Mouse (Mus musculus) cerebellum, adult (tissue): ENCODE measurements around the gene Mcee.

Experiments used
- ATAC-seq: cut with Nextera tagmentation; 2 replicates; pipeline ENCODE4 v1.9.2; 2017; ENCODE audit warnings: mild to moderate bottlenecking, moderate library complexity, mixed read lengths; ENCODE audit not compliant: insufficient number of reproducible peaks, low FRiP score, low TSS enrichment

The Mcee gene

DNA sequence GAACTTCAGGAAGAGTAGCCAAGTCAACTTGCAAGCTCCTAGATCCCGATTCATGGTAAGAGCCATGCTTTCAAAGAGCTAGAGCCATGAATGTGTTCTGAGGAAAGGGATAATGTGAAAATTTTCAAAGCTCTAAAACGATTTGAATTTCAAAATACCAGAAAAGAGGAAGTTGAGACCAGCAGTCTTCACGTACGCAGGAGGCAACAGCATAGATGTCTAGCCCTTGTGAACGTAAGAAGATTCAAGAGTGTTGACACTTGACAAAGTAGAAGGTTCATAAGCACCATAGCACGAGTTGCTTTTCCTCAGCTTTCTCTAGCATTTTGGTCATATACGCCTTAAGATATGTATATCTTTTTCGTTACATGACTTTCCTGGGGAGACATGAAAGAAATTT lies 11.6 kb downstream of the Mcee start:
- no peak for ATAC-seq

GRCm38 (mm10) chr7:64424861-64425260 lies 32.5 kb downstream of the Mcee start:
- peak; percentile 64; the same call in 1 of the 2 replicates for ATAC-seq

DNA sequence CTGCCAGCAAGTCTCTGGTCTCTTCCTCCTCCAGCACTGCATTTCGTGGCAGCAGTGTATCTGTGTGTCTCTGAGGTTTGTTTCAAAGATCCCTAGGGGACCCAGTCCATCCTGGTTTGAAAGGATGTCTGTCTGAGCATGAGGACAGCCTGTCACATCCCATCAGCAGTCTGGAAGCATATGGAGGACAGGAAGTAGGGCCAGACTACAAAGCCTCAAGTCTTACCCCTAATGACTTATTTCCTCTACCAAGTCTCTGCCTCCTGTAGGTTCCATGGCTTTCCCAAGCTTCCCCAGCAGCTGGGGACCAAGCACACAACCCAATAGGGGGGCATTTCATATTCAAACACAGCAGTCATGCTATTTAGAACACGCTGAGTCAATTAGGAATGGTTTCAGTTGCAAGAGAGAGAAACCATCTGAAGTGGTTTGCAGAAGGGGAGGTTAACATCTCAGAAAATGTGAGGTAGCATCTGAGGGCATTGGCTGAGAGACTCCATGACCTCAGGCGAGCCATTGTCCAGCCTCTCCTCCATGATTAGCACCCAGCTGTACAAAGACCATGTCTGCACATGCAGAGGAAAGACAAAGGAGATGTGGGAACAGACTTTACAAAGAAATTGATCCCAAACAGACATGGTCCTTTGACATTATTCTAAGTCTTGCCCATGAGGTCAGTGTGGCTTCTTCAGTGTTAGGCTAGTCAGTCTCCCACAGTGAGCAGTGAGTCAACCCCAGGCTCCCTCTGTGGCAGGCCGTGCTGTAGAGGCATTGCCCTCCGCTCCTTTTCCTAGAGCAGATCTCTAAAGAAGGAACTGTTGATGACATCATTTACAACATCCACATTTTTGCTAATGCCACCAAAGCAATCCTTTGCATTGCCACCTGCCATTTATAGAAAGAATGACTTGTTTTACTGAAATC lies 47.5 kb downstream of the Mcee start:
- ATAC-seq: no peak

DNA sequence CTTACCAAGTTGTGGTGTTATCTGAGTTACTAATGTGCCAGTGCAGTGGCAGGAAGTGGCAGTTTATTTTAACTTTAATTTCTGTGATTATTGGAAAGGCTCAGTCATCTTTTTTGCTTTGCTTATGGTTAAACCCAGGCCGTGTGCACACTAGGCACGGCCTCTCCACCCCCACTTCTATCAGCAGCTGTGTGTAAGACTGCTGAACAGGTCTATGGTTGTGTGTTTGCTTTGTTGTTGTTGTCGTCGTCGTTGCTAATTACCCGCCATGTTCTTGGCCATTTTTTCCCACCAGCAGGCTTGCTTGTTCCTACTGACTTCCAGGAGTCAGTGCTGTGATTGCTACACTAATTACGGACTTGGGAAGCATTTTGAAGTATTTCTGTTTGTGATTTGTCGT lies 48.1 kb downstream of the Mcee start:
- no peak for ATAC-seq

DNA sequence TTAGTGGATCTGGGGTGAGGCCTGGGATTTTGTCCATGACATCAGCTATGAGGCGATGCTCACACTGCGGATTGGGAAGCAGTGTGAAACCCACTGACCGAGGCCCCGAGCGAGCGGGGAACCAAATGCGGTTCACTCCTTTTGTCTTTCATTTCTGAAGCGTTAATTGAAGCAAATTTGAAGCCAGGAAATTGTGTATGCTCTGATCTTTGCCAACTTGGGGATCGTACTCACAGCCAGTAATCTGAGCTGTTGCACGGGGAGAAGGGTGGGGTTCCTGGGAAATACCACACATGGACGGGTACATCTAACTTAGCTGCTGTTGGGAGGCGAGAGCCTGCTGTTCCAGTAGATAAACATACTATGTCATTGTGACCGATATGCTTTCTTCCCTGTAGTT lies 58.2 kb downstream of the Mcee start:
- no peak for ATAC-seq

DNA sequence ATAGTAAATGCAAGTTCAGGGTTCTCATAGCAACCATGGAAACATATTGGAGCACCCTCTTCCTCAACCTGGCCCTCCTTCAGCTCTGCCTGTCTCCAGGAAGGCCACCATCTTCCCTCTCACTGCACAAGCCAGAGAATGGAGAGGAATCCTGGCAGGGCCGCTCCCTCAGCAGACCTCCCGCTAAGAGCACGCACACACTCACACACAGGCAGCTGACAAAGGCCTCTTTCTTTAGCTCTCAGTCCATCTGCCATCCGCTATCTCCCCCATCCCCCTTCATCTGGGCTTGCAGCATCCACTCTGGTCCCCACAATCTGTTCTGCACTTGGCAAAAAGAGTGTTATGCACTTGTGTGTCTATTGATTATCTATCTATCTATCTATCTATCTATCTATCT lies 59.0 kb downstream of the Mcee start:
- ATAC-seq: peak; percentile 82; the same call in 1 of the 2 replicates

DNA sequence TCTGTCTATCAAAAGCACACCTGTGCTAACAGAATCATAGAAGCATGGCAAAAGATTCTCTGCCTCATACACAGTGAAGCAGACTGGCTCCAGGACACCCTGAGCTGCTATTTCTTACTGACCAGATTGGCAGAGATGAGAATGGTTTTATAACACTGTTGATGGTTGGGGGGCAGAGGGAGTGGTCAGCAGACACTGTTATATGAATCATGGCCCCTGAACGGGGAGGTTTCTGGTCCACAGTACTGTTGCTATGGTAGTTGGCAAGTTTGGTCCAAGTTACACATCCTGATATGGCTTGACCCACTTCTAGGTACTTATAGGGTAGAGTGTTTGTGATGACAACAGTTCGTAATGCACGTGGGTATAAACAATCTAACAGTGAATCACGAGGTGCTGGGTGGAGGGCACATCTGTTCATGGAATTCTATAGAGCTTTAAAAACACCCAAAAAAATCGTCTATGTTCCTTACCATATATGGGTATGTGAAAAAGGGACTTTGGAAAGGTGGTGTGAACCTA lies 59.5 kb downstream of the Mcee start:
- no peak for ATAC-seq

GRCm38 (mm10) chr7:64452471-64453222 lies 60.2 kb downstream of the Mcee start:
- 0 out of 2 replicates have a peak, but pooled peaks have one; percentile 23 for ATAC-seq

DNA sequence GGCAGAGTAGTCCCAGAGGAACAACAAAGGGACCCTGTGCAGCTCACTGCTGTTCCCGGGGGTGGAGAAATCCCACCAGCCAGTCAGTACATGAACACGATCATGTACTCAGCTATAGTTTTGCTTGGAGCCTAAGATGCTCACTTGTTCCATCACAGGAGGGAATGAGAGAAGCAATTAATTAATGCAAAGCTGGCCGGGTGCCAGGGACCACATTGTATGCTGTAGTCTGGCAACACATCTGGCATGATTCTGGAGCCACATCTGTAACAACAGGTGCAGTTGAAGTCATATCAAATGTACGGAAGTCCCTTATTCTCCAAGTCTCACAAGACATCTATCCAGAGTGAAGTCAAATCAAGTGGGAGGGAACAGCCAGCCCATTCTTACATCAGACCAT lies 63.8 kb downstream of the Mcee start:
- no peak for ATAC-seq

- ATAC-seq: no peak
Observed at GRCm38 (mm10) chr7:64456676-64457075, 64.3 kb downstream of the Mcee start.

- no peak for ATAC-seq
Observed at GRCm38 (mm10) chr7:64457811-64458210, 65.4 kb downstream of the Mcee start.
